Mouse (Mus musculus) right cerebral cortex, postnatal 25 days (tissue): Measurements from ENCODE around the gene Ppil4.
"Not testable (repeated sequence)": the region's sequence is repeated elsewhere in the genome, so short reads cannot be mapped to it uniquely, and the experiment has no call there.

Experiments used
- DNase-seq: peaks from one replicate; pipeline ENCODE4 v3.0.0; 2022

The Ppil4 gene

GRCm38 (mm10) chr10:7792751-7793385 is at the start of gene Ppil4, which contains the start of gene Ginm1:
Ppil4 (plus strand) TSS chr10:7792891.
Ginm1 (minus strand) TSS chr10:7792824.
- DNase-seq, result peak; percentile 93

GRCm38 (mm10) chr10:7745528-7745927 is 47.2 kb upstream of the Ppil4 start:
- DNase-seq, result not testable (repeated sequence)

- DNase-seq, result no peak
Observed at GRCm38 (mm10) chr10:7748752-7749151, 43.9 kb upstream of the Ppil4 start.

GRCm38 (mm10) chr10:7757544-7757943 is 35.1 kb upstream of the Ppil4 start:
- no peak for DNase-seq

- DNase-seq, result no peak
Observed at GRCm38 (mm10) chr10:7772346-7772745, 20.3 kb upstream of the Ppil4 start.

GRCm38 (mm10) chr10:7772769-7773168 is 19.9 kb upstream of the Ppil4 start:
- no peak for DNase-seq

GRCm38 (mm10) chr10:7775421-7775820 is 17.3 kb upstream of the Ppil4 start:
- DNase-seq, result no peak

- no peak for DNase-seq
Observed at GRCm38 (mm10) chr10:7778361-7778760, 14.3 kb upstream of the Ppil4 start.

GRCm38 (mm10) chr10:7779751-7780237 is 12.9 kb upstream of the Ppil4 start:
- no peak for DNase-seq

- DNase-seq, result peak; percentile 85
Observed at GRCm38 (mm10) chr10:7780238-7781176, 12.2 kb upstream of the Ppil4 start.

GRCm38 (mm10) chr10:7781214-7781613 is 11.5 kb upstream of the Ppil4 start:
- DNase-seq, result no peak

- DNase-seq, result no peak
Observed at GRCm38 (mm10) chr10:7787319-7787718, 5.4 kb upstream of the Ppil4 start.

GRCm38 (mm10) chr10:7792254-7792750 is 389 bp upstream of the Ppil4 start:
- no peak for DNase-seq

- DNase-seq, result no peak
Observed at GRCm38 (mm10) chr10:7801258-7801657, 8.6 kb downstream of the Ppil4 start.

- DNase-seq, result no peak
Observed at GRCm38 (mm10) chr10:7802519-7803140, 9.9 kb downstream of the Ppil4 start.

- DNase-seq, result no peak
Observed at GRCm38 (mm10) chr10:7809937-7810336, 17.2 kb downstream of the Ppil4 start.

GRCm38 (mm10) chr10:7816476-7816875 is 23.8 kb downstream of the Ppil4 start:
- DNase-seq, result no peak

GRCm38 (mm10) chr10:7818676-7819075 is 26.0 kb downstream of the Ppil4 start:
- DNase-seq, result no peak

- no peak for DNase-seq
Observed at GRCm38 (mm10) chr10:7819156-7819555, 26.5 kb downstream of the Ppil4 start.

GRCm38 (mm10) chr10:7819603-7820002 is 26.9 kb downstream of the Ppil4 start:
- no peak for DNase-seq

GRCm38 (mm10) chr10:7820171-7820570 is 27.5 kb downstream of the Ppil4 start:
- DNase-seq, result no peak

GRCm38 (mm10) chr10:7821981-7822380 is 29.3 kb downstream of the Ppil4 start:
- no peak for DNase-seq

GRCm38 (mm10) chr10:7824663-7825280 is 32.1 kb downstream of the Ppil4 start:
- no peak for DNase-seq
